Mouse (Mus musculus): ENCODE results near the gene Tent5c.

GRCm38 (mm10) chr3:100521626-100522025, 32.5 kb upstream of the Tent5c start:
- TF ChIP-seq EP300 (IDR thresholded peaks at IDR 0.05), result no peak
- no peak for TF ChIP-seq CTCF (IDR thresholded peaks at IDR 0.05)
